Mouse (Mus musculus) C2C12 (cell line): ENCODE measurements around the gene Sec16a. TPM values are rescaled to one million over a fixed set of nuclear protein-coding genes. Genes with fewer than 3 reads are reported as not detected.
A peak's percentile ranks its signal among the peaks of the same experiment; 100 is the strongest.

Source experiments
- H3K27me3 ChIP-seq: one replicate; pipeline ENCODE4 v1.6.1; 2011; ENCODE audit not compliant: control insufficient read depth, insufficient read depth, insufficient read length
- H3K36me3 ChIP-seq: one replicate; pipeline ENCODE4 v1.6.1; 2011; ENCODE audit not compliant: control insufficient read depth, insufficient read depth
- H3K4me3 ChIP-seq: one replicate; pipeline ENCODE4 v1.5.1; 2011; ENCODE audit warnings: mild to moderate bottlenecking, control low read depth; ENCODE audit not compliant: poor library complexity, insufficient read depth, severe bottlenecking
- H3K79me2 ChIP-seq: one replicate; pipeline ENCODE4 v1.6.1; 2011; ENCODE audit not compliant: control insufficient read depth, insufficient read depth
- H3K79me3 ChIP-seq: one replicate; pipeline ENCODE4 v1.6.1; 2011; ENCODE audit warnings: low read depth, control low read depth
- H3ac ChIP-seq: one replicate; pipeline ENCODE3; 2011; ENCODE audit warnings: low read depth; ENCODE audit not compliant: control insufficient read depth, insufficient read length
- CEBPB ChIP-seq: IDR thresholded peaks from one replicate; pipeline ENCODE4 v1.6.1; 2011; ENCODE audit warnings: low read depth, mild to moderate bottlenecking, control low read depth, moderate library complexity
- CTCF ChIP-seq: IDR thresholded peaks from one replicate; pipeline ENCODE4 v1.5.1; 2011; ENCODE audit not compliant: control insufficient read depth, insufficient read depth, insufficient read length
- FOSL1 ChIP-seq: IDR thresholded peaks from one replicate; pipeline ENCODE4 v1.8.0; 2011; ENCODE audit warnings: mild to moderate bottlenecking, low read length; ENCODE audit not compliant: poor library complexity, insufficient read depth, severe bottlenecking
- MAX ChIP-seq: IDR thresholded peaks from one replicate; pipeline ENCODE4 v1.6.1; 2011; ENCODE audit warnings: mild to moderate bottlenecking, control low read depth
- MYOD1 ChIP-seq: IDR thresholded peaks from one replicate; pipeline ENCODE4 v1.6.1; 2011; ENCODE audit warnings: low read depth; ENCODE audit not compliant: control insufficient read depth, insufficient read length
- MYOG ChIP-seq: IDR thresholded peaks from one replicate; pipeline ENCODE4 v1.6.1; 2011; ENCODE audit not compliant: control insufficient read depth, insufficient read length; ENCODE audit errors: extremely low read depth
- USF1 ChIP-seq: IDR thresholded peaks from one replicate; pipeline ENCODE4 v1.6.1; 2011; ENCODE audit warnings: low read depth, mild to moderate bottlenecking, control low read depth, moderate library complexity
- polyA plus RNA-seq: library from polyadenylated mRNA; unstranded; fragments of >200 nt; fragmentation: generic; extraction: Trizol; gene quantifications from one replicate; pipeline ENCODE4 v1.2.1, GENCODE M21; 2012; ENCODE audit warnings: missing spikeins

The Sec16a gene
- polyA plus RNA-seq, 1 experiment = 19.5 TPM

- no peaks in the 10 kb centered on the region for H3K27me3 ChIP-seq
- H3K36me3 ChIP-seq = peaks cover 28% of the 10 kb centered on the region
- H3ac ChIP-seq = no peak overlapping the region
- H3K79me2 ChIP-seq = peaks cover 42% of the 10 kb centered on the region
- peaks cover 11% of the 10 kb centered on the region for H3K79me3 ChIP-seq
- TF ChIP-seq MYOD1 (no peak), CEBPB (no peak), CTCF (no peak), MYOG (no peak), FOSL1 (no peak), USF1 (no peak), MAX (no peak)
- no peak overlapping the region for H3K4me3 ChIP-seq
These were observed 35.7 kb downstream of the Sec16a start for GRCm38 (mm10) chr2:26409362-26409761.

GRCm38 (mm10) chr2:26408515-26409356 is 36.3 kb downstream of the Sec16a start, which contains the start of gene Inpp5e:
Gene Inpp5e (minus strand): TSS chr2:26409203.
- Histone ChIP-seq H3K36me3 (peaks cover 23% of the 10 kb centered on the region), H3K4me3 (peak within 1 kb of the TSS; percentile 75), H3K79me3 (peaks cover 11% of the 10 kb centered on the region), H3ac (peak within 1 kb of the TSS; percentile 90), H3K27me3 (no peaks in the 10 kb centered on the region), H3K79me2 (peaks cover 42% of the 10 kb centered on the region)
- TF ChIP-seq CTCF (peak; percentile 99), FOSL1 (no peak)

GRCm38 (mm10) chr2:26403306-26403705 is 41.7 kb downstream of the Sec16a start:
- no peak for TF ChIP-seq FOSL1
- no peak for TF ChIP-seq USF1
- no peak for TF ChIP-seq MAX
- no peak for TF ChIP-seq CEBPB
- no peak for TF ChIP-seq CTCF
- no peak for TF ChIP-seq MYOD1
- no peak for TF ChIP-seq MYOG
- peaks cover 21% of the 10 kb centered on the region for H3K36me3 ChIP-seq
- no peak overlapping the region for H3K4me3 ChIP-seq

GRCm38 (mm10) chr2:26402265-26402664 is 42.8 kb downstream of the Sec16a start:
- Histone ChIP-seq H3ac (no peak overlapping the region), H3K36me3 (peaks cover 32% of the 10 kb centered on the region), H3K27me3 (no peaks in the 10 kb centered on the region), H3K79me2 (peaks cover 28% of the 10 kb centered on the region), H3K79me3 (peaks cover 10% of the 10 kb centered on the region), H3K4me3 (no peak overlapping the region)
- TF ChIP-seq MYOD1 (no peak), CEBPB (no peak), FOSL1 (no peak), MYOG (no peak), USF1 (no peak), CTCF (no peak), MAX (no peak)

More at GRCm38 (mm10) chr2:26403306-26403705, 41.7 kb downstream of the Sec16a start:
- Histone ChIP-seq H3ac (no peak overlapping the region), H3K27me3 (no peaks in the 10 kb centered on the region), H3K79me2 (peaks cover 38% of the 10 kb centered on the region), H3K79me3 (peaks cover 11% of the 10 kb centered on the region)

- TF ChIP-seq CEBPB (no peak), FOSL1 (no peak), MYOD1 (no peak), MAX (no peak), CTCF (no peak), MYOG (no peak), USF1 (no peak)
- Histone ChIP-seq H3K79me2 (peaks cover 15% of the 10 kb centered on the region), H3ac (no peak overlapping the region), H3K4me3 (no peak overlapping the region), H3K27me3 (no peaks in the 10 kb centered on the region), H3K36me3 (peaks cover 44% of the 10 kb centered on the region), H3K79me3 (peaks cover 6% of the 10 kb centered on the region)
These were observed 44.0 kb downstream of the Sec16a start for GRCm38 (mm10) chr2:26401023-26401422.
